Mouse (Mus musculus): Measurements from ENCODE around the gene Il22ra1. TPM values are rescaled to one million over a fixed set of nuclear protein-coding genes. Genes with fewer than 3 reads are reported as not detected.

Gene Il22ra1
- polyA plus RNA-seq, 1 experiment from 2014 or later = 0.23 TPM

DNA sequence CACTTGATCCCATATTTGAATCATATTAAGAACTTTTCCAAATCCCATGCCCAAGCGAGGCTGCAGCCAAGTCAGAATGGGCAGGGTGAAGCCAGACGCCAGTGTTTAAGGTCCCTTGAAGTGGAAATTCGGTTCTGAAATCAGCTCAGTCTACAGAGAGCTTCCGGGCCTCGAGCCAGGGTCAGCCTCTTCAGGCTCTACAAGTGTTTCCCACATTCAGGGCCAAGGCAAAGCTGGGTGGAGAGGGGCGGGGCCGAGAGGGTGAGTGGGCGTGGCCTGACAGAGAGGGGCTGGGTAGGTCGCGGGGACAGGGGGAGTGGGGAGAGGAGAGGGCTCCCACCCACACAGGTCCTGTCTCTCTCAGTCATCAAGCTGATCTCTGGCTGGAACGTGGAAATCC, 70.0 kb downstream of the Il22ra1 start:
- no peak for DNase-seq
- H3K9ac ChIP-seq = no peak overlapping the region
- 22% methylated on average over 11 of the region's 11 CpGs for WGBS (ENCODE audit: insufficient replicate concordance)
- H3K27me3 ChIP-seq = peaks cover 8% of the 10 kb centered on the region; the same call in 1 of the 2 replicates
- no peak overlapping the region for H3K27ac ChIP-seq
- no peak overlapping the region for H3K4me3 ChIP-seq (replicated peaks)
- no peaks in the 10 kb centered on the region for H3K9me3 ChIP-seq (replicated peaks)
- no peak overlapping the region for H3K4me2 ChIP-seq
- no peak for ATAC-seq (ENCODE audit: low read depth)
- peaks cover 17% of the 10 kb centered on the region for H3K4me1 ChIP-seq (replicated peaks)
- no peaks in the 10 kb centered on the region for H3K36me3 ChIP-seq

DNA sequence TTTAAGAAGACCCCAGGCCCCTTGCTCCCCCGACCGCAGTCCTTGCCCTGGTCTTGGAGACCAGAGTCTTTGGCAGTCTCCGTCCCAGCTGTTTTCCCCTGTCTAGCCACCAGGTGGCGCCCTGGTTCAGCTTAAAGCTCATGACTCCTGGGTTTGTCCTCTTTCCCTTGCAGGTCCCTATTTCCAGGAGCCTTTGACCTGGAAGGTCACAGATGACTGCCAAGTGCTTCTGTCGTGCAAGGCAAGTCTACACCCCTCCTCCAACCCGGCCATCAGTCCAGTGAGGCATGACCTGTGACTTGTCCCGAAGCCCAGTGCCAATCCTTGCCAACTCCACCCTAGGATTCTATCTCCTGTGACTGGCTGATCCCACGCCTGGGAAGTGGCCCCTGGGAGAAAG, 73.6 kb downstream of the Il22ra1 start:
- no peaks in the 10 kb centered on the region for H3K9me3 ChIP-seq (replicated peaks)
- H3K36me3 ChIP-seq = no peaks in the 10 kb centered on the region
- no peak overlapping the region for H3K27ac ChIP-seq
- peaks cover 12% of the 10 kb centered on the region for H3K4me1 ChIP-seq (replicated peaks)
- ATAC-seq (ENCODE audit: low read depth) (no peak), DNase-seq (peak; percentile 65)
- H3K4me2 ChIP-seq = no peak overlapping the region
- peaks cover 8% of the 10 kb centered on the region; the same call in 1 of the 2 replicates for H3K27me3 ChIP-seq
- H3K4me3 ChIP-seq (replicated peaks) = no peak overlapping the region
- H3K9ac ChIP-seq = no peak overlapping the region
- 24% methylated on average over 8 of the region's 8 CpGs for whole genome bisulfite sequencing (ENCODE audit: insufficient replicate concordance)

Other genes starting within 250 kb of the Il22ra1 start
- gene Stpg1, start 233.4 kb upstream of the Il22ra1 start, polyA plus RNA-seq (2015; fragmentation: Nextera tagmentation; extraction: Ambion mirVana) = not detected in 2 replicates
- gene Nipal3, start 233.1 kb upstream of the Il22ra1 start, polyA plus RNA-seq (2015; fragmentation: Nextera tagmentation; extraction: Ambion mirVana) = 2.7 and 3.2 TPM in 2 replicates
- gene Grhl3, start 154.5 kb upstream of the Il22ra1 start, polyA plus RNA-seq (2015; fragmentation: Nextera tagmentation; extraction: Ambion mirVana) = 0.30 and 0.45 TPM in 2 replicates
- gene Ifnlr1, start 41.9 kb upstream of the Il22ra1 start, polyA plus RNA-seq (2015; fragmentation: Nextera tagmentation; extraction: Ambion mirVana) = 0.02 and 0.05 TPM in 2 replicates
- gene Myom3, start 31.5 kb downstream of the Il22ra1 start, polyA plus RNA-seq (2015; fragmentation: Nextera tagmentation; extraction: Ambion mirVana) = 0.08 and 0.20 TPM in 2 replicates
- 119 and 147 TPM in 2 replicates for gene Srsf10, start 127.6 kb downstream of the Il22ra1 start, polyA plus RNA-seq (2015; fragmentation: Nextera tagmentation; extraction: Ambion mirVana)
- gene Pnrc2, start 145.7 kb downstream of the Il22ra1 start, polyA plus RNA-seq (2015; fragmentation: Nextera tagmentation; extraction: Ambion mirVana) = 88.0 and 109 TPM in 2 replicates
- gene Cnr2, start 167.2 kb downstream of the Il22ra1 start, polyA plus RNA-seq (2015; fragmentation: Nextera tagmentation; extraction: Ambion mirVana) = 2.5 and 3.0 TPM in 2 replicates
- 18.1 and 21.4 TPM in 2 replicates for gene Fuca1, start 192.6 kb downstream of the Il22ra1 start, polyA plus RNA-seq (2015; fragmentation: Nextera tagmentation; extraction: Ambion mirVana)
- gene Hmgcl, start 218.3 kb downstream of the Il22ra1 start, polyA plus RNA-seq (2015; fragmentation: Nextera tagmentation; extraction: Ambion mirVana) = 71.9 and 73.5 TPM in 2 replicates
- gene Gale, start 235.6 kb downstream of the Il22ra1 start, polyA plus RNA-seq (2015; fragmentation: Nextera tagmentation; extraction: Ambion mirVana) = 35.6 and 35.7 TPM in 2 replicates
- 48.9 and 49.7 TPM in 2 replicates for gene Lypla2, start 244.5 kb downstream of the Il22ra1 start, polyA plus RNA-seq (2015; fragmentation: Nextera tagmentation; extraction: Ambion mirVana)